Mouse (Mus musculus) hindbrain, embryonic 14.5 days (tissue): Measurements from ENCODE around the gene Idi1. TPM values are rescaled to one million over a fixed set of nuclear protein-coding genes. Genes with fewer than 3 reads are reported as not detected.

ENCODE experiments used
- ATAC-seq: fragments of 200-750 bp; cut with Nextera tagmentation; 2 replicates; pipeline ENCODE4 v1.8.0; 2017; ENCODE audit warnings: moderate number of reproducible peaks, mild to moderate bottlenecking, moderate TSS enrichment, moderate library complexity; ENCODE audit not compliant: low FRiP score
- DNase-seq: peaks from one replicate; pipeline ENCODE4 v3.0.0-alpha.2; 2015; ENCODE audit warnings: low spot score
- H3K27ac ChIP-seq: fragments of 300-500 bp; sonication (generic); 2 replicates; pipeline ENCODE4 v1.5.1; 2014; ENCODE audit warnings: mild to moderate bottlenecking, moderate library complexity
- H3K27me3 ChIP-seq: fragments of 300-500 bp; sonication (generic); 2 replicates; pipeline ENCODE4 v1.6.1; 2014; ENCODE audit warnings: mild to moderate bottlenecking, low read length, mixed read lengths; ENCODE audit not compliant: control insufficient read depth, insufficient read depth
- H3K36me3 ChIP-seq: fragments of 300-500 bp; sonication (generic); replicated peaks from 2 replicates; pipeline ENCODE4 v1.6.1; 2014; ENCODE audit not compliant: control insufficient read depth, insufficient read depth
- H3K4me1 ChIP-seq: fragments of 300-500 bp; sonication (generic); replicated peaks from 2 replicates; pipeline ENCODE4 v1.6.1; 2014; ENCODE audit warnings: antibody characterized with exemption, low read length, mixed read lengths; ENCODE audit not compliant: control insufficient read depth, insufficient read depth
- H3K4me2 ChIP-seq: fragments of 300-500 bp; sonication (generic); replicated peaks from 2 replicates; pipeline ENCODE4 v1.6.1; 2014; ENCODE audit warnings: mild to moderate bottlenecking, moderate library complexity
- H3K4me3 ChIP-seq: fragments of 300-500 bp; sonication (generic); replicated peaks from 2 replicates; pipeline ENCODE4 v1.5.1; 2014; ENCODE audit warnings: mild to moderate bottlenecking, low read length
- H3K9ac ChIP-seq: fragments of 300-500 bp; sonication (generic); 2 replicates; pipeline ENCODE4 v1.6.1; 2014
- H3K9me3 ChIP-seq: fragments of 300-500 bp; sonication (generic); 2 replicates; pipeline ENCODE4 v1.6.1; 2016; ENCODE audit warnings: low read length; ENCODE audit not compliant: control insufficient read depth
- WGBS: fragments of 180-500 bp; shearing (Covaris S2); extraction: QIAGEN DNeasy Blood & Tissue Kit; methylation state at CpG from one replicate; pipeline ENCODE4 v1.1.7; 2014; 5-methylcytosine and 5-hydroxymethylcytosine counted together
- polyA plus RNA-seq: library from polyadenylated mRNA; unstranded; fragments of >200 nt; fragmentation: Nextera tagmentation; extraction: Ambion mirVana; gene quantifications from 2 replicates; pipeline ENCODE4 v1.2.1, GENCODE M21; 2014

Idi1 gene
- polyA plus RNA-seq, 1 experiment from 2014 or later, result 95.4 TPM

- Histone ChIP-seq H3K4me3 (no peak overlapping the region), H3K9ac (no peak overlapping the region), H3K4me1 (no peaks in the 10 kb centered on the region), H3K36me3 (peaks cover 59% of the 10 kb centered on the region), H3K4me2 (no peak overlapping the region), H3K27me3 (no peaks in the 10 kb centered on the region), H3K27ac (no peak overlapping the region), H3K9me3 (no peaks in the 10 kb centered on the region)
- 93% methylated on average over 2 of the region's 2 CpGs for WGBS
- DNase-seq, result no peak
- ATAC-seq, result no peak
Measured at GRCm38 (mm10) chr13:8854769-8855168, 30.5 kb upstream of the Idi1 start.

GRCm38 (mm10) chr13:8858453-8858852 lies 26.8 kb upstream of the Idi1 start:
- Histone ChIP-seq H3K4me3 (no peak overlapping the region), H3K4me2 (no peak overlapping the region), H3K27me3 (no peaks in the 10 kb centered on the region), H3K9ac (no peak overlapping the region), H3K4me1 (no peaks in the 10 kb centered on the region), H3K9me3 (no peaks in the 10 kb centered on the region), H3K27ac (no peak overlapping the region), H3K36me3 (peaks cover 58% of the 10 kb centered on the region)
- ATAC-seq, result no peak
- no peak for DNase-seq
- WGBS, result 96% methylated on average over 6 of the region's 6 CpGs

- peaks cover 39% of the 10 kb centered on the region for H3K36me3 ChIP-seq
- DNase-seq (no peak), ATAC-seq (no peak)
- no peaks in the 10 kb centered on the region for H3K9me3 ChIP-seq
- H3K4me3 ChIP-seq, result no peak overlapping the region
- WGBS, result 90% methylated on average over 9 of the region's 9 CpGs
- no peak overlapping the region for H3K27ac ChIP-seq
- H3K4me2 ChIP-seq, result no peak overlapping the region
- H3K27me3 ChIP-seq, result no peaks in the 10 kb centered on the region
- H3K4me1 ChIP-seq, result no peaks in the 10 kb centered on the region
- H3K9ac ChIP-seq, result no peak overlapping the region
Measured at GRCm38 (mm10) chr13:8860861-8861260, 24.4 kb upstream of the Idi1 start.

- DNase-seq (no peak), ATAC-seq (no peak)
- Histone ChIP-seq H3K4me2 (no peak overlapping the region), H3K36me3 (peaks cover 10% of the 10 kb centered on the region), H3K4me3 (no peak overlapping the region), H3K27ac (no peak overlapping the region), H3K9ac (no peak overlapping the region), H3K27me3 (no peaks in the 10 kb centered on the region), H3K4me1 (peaks cover 15% of the 10 kb centered on the region), H3K9me3 (no peaks in the 10 kb centered on the region)
- 91% methylated on average over 3 of the region's 3 CpGs for WGBS
Measured at GRCm38 (mm10) chr13:8864990-8865389, 20.3 kb upstream of the Idi1 start.

- H3K4me3 ChIP-seq, result no peak overlapping the region
- H3K27me3 ChIP-seq, result no peaks in the 10 kb centered on the region
- H3K4me2 ChIP-seq, result no peak overlapping the region
- peaks cover 16% of the 10 kb centered on the region for H3K4me1 ChIP-seq
- H3K36me3 ChIP-seq, result no peaks in the 10 kb centered on the region
- DNase-seq (no peak), ATAC-seq (no peak)
- no peaks in the 10 kb centered on the region for H3K9me3 ChIP-seq
- 87% methylated on average over 7 of the region's 7 CpGs for WGBS
- no peak overlapping the region for H3K9ac ChIP-seq
- no peak overlapping the region for H3K27ac ChIP-seq
Measured at GRCm38 (mm10) chr13:8866612-8867011, 18.7 kb upstream of the Idi1 start.

- Histone ChIP-seq H3K9me3 (no peaks in the 10 kb centered on the region), H3K4me3 (peak overlapping the region; percentile 81), H3K27ac (no peak overlapping the region), H3K4me2 (peak overlapping the region; percentile 62), H3K36me3 (no peaks in the 10 kb centered on the region), H3K4me1 (peaks cover 20% of the 10 kb centered on the region), H3K27me3 (no peaks in the 10 kb centered on the region), H3K9ac (peak overlapping the region; percentile 88)
- no peak for ATAC-seq
- WGBS, result 70% methylated on average over 5 of the region's 5 CpGs
- no peak for DNase-seq
Measured at GRCm38 (mm10) chr13:8869578-8870157, 15.6 kb upstream of the Idi1 start.

- Histone ChIP-seq H3K4me2 (peak overlapping the region; percentile 62), H3K27me3 (no peaks in the 10 kb centered on the region), H3K9me3 (no peaks in the 10 kb centered on the region), H3K36me3 (no peaks in the 10 kb centered on the region), H3K27ac (peak overlapping the region; percentile 93), H3K4me3 (peak overlapping the region; percentile 81), H3K9ac (peak overlapping the region; percentile 88), H3K4me1 (peaks cover 20% of the 10 kb centered on the region)
- peak; percentile 29 for DNase-seq
- ATAC-seq, result no peak
- WGBS, result 6% methylated on average over 9 of the region's 9 CpGs
Measured at GRCm38 (mm10) chr13:8870160-8870509, 15.2 kb upstream of the Idi1 start.

- Histone ChIP-seq H3K9ac (peak overlapping the region; percentile 88), H3K4me2 (peak overlapping the region; percentile 62), H3K4me1 (peaks cover 20% of the 10 kb centered on the region), H3K36me3 (no peaks in the 10 kb centered on the region), H3K27ac (peak overlapping the region; percentile 93), H3K27me3 (no peaks in the 10 kb centered on the region), H3K9me3 (no peaks in the 10 kb centered on the region), H3K4me3 (peak overlapping the region; percentile 81)
- peak; percentile 94 for ATAC-seq
- DNase-seq, result peak; percentile 89
- 1% methylated on average over 57 of the region's 57 CpGs for WGBS
Measured at GRCm38 (mm10) chr13:8870510-8871313, 14.6 kb upstream of the Idi1 start.

- H3K36me3 ChIP-seq, result no peaks in the 10 kb centered on the region
- H3K4me1 ChIP-seq, result peaks cover 20% of the 10 kb centered on the region
- peak; percentile 51 for ATAC-seq
- peak within 1 kb of the TSS; percentile 93 for H3K27ac ChIP-seq
- H3K27me3 ChIP-seq, result no peaks in the 10 kb centered on the region
- WGBS, result under 1% methylated on average over 18 of the region's 18 CpGs
- peak; percentile 43 for DNase-seq
- peak within 1 kb of the TSS; percentile 62 for H3K4me2 ChIP-seq
- H3K9ac ChIP-seq, result peak within 1 kb of the TSS; percentile 88
- H3K4me3 ChIP-seq, result peak within 1 kb of the TSS; percentile 81
- H3K9me3 ChIP-seq, result no peaks in the 10 kb centered on the region
Measured at GRCm38 (mm10) chr13:8871314-8871962, 13.9 kb upstream of the Idi1 start, which contains the start of gene Wdr37. Gene Wdr37, minus strand, starts transcription at chr13:8871909.
